Comparison of ENCODE assay signal across 34 mouse cellular contexts in the genomic region with DNA sequence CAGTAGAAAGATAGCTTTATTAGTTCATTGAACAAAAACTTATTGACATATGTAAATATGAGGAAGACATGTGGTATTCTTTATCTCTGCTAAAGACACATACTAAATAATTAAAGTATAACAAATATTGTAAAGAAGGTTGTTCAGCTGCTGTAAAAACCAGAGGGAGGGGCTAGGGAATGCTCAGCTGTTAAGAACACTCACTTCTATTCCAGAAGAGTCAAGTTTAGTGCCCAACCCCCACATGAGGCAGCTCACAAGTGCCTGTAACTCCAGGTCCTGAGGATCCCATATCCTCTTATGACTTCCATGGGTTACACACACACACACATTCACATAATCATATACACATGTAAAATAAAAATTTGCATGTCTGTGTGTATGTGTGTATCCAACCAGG.
"Had no signal": no experiment of that assay in that cellular context is flagged by ENCODE, and none has a peak within 500 bp of the region (broad histone marks: within the 10 kb centered on the region; RNA-seq: fewer than 3 reads in every experiment).

No protein-coding gene starts in this region.

- H3K4me2 ChIP-seq: heart, embryonic 11.5 days; heart, embryonic 12.5 days; heart, embryonic 13.5 days; heart, embryonic 15.5 days; hindbrain, embryonic 12.5 days; hindbrain, embryonic 13.5 days; hindbrain, embryonic 14.5 days; hindbrain, embryonic 15.5 days; intestine, embryonic 15.5 days; kidney, embryonic 15.5 days had no signal

- H3K9me3 ChIP-seq: heart, embryonic 10.5 days; heart, embryonic 12.5 days; heart, embryonic 13.5 days; heart, embryonic 15.5 days; hindbrain, embryonic 10.5 days; hindbrain, embryonic 12.5 days; hindbrain, embryonic 13.5 days; hindbrain, embryonic 15.5 days; intestine, embryonic 15.5 days; kidney, embryonic 15.5 days had no signal

- H3K4me3 ChIP-seq: heart, embryonic 10.5 days; heart, embryonic 12.5 days; heart, embryonic 13.5 days; heart, embryonic 15.5 days; hindbrain, embryonic 10.5 days; hindbrain, embryonic 12.5 days; hindbrain, embryonic 13.5 days; hindbrain, embryonic 15.5 days; intestine, embryonic 15.5 days; kidney, embryonic 15.5 days; layer of hippocampus, adult 2 months had no signal

- H3K27ac ChIP-seq: heart, embryonic 10.5 days; heart, embryonic 13.5 days; heart, embryonic 15.5 days; hindbrain, embryonic 10.5 days; hindbrain, embryonic 12.5 days; hindbrain, embryonic 13.5 days; hindbrain, embryonic 14.5 days; hindbrain, embryonic 15.5 days; hindbrain, postnatal 0 days; intestine, embryonic 15.5 days; kidney, embryonic 15.5 days; kidney, postnatal 0 days; layer of hippocampus, adult 2 months had no signal

- H3K9ac ChIP-seq: heart, embryonic 12.5 days; heart, embryonic 13.5 days; heart, embryonic 15.5 days; hindbrain, embryonic 12.5 days; hindbrain, embryonic 13.5 days; hindbrain, embryonic 14.5 days; hindbrain, embryonic 15.5 days; intestine, embryonic 15.5 days; kidney, embryonic 15.5 days had no signal

- DNase-seq: heart, postnatal 10 days; heart, postnatal 36 days; heart, postnatal 4 days; kidney, adult 11 months; kidney, adult 18-20 months; kidney, adult 2 months; kidney, adult 8-10 months; kidney, adult 9 months; kidney, postnatal 10 days; kidney, postnatal 14 days; kidney, postnatal 25 days; kidney, postnatal 36 days; kidney, postnatal 4 days; layer of hippocampus, adult 9-11 months; layer of hippocampus, postnatal 36 days had no signal

- H3K27me3 ChIP-seq: heart, embryonic 12.5 days; heart, embryonic 13.5 days; heart, embryonic 15.5 days; hindbrain, embryonic 12.5 days; hindbrain, embryonic 13.5 days; hindbrain, embryonic 15.5 days; intestine, embryonic 15.5 days; kidney, embryonic 15.5 days had no signal

- H3K4me1 ChIP-seq: heart, embryonic 10.5 days; heart, embryonic 12.5 days; heart, embryonic 13.5 days; heart, embryonic 15.5 days; hindbrain, embryonic 10.5 days; hindbrain, embryonic 12.5 days; hindbrain, embryonic 13.5 days; hindbrain, embryonic 15.5 days; intestine, embryonic 15.5 days; kidney, embryonic 15.5 days had no signal

- H3K36me3 ChIP-seq: hindbrain, embryonic 12.5 days; intestine, embryonic 15.5 days had no signal

- ATAC-seq: hindbrain, embryonic 16.5 days; hindbrain, postnatal 0 days; inflammation-experienced regulatory T-cells, adult 6 months; intestine, embryonic 15.5 days; intestine, embryonic 16.5 days; intestine, postnatal 0 days had no signal
